Mouse (Mus musculus) urinary bladder, postnatal 36 days (tissue): Measurements from ENCODE around the gene Gm17571.

ENCODE experiments used
- DNase-seq, 2 experiments: peaks; one replicate each; pipeline ENCODE4 v3.0.0; 2022; ENCODE audit warnings: low spot score in 2 of 2, mixed read lengths in 1 of 2

The Gm17571 gene

GRCm38 (mm10) chr9:13446703-13447285 lies at the start of gene Gm17571:
TSS of gene Gm17571 (minus strand) at chr9:13446753.
- DNase-seq, result no peak

GRCm38 (mm10) chr9:13495530-13495929 lies 49.0 kb upstream of the Gm17571 start:
- DNase-seq, result no peak

GRCm38 (mm10) chr9:13493746-13494145 lies 47.2 kb upstream of the Gm17571 start:
- no peak for DNase-seq

- no peak for DNase-seq
These were observed 46.3 kb upstream of the Gm17571 start for GRCm38 (mm10) chr9:13492807-13493206.

GRCm38 (mm10) chr9:13491854-13492620 lies 45.5 kb upstream of the Gm17571 start:
- DNase-seq, result no peak

GRCm38 (mm10) chr9:13491107-13491506 lies 44.6 kb upstream of the Gm17571 start:
- DNase-seq, result no peak

GRCm38 (mm10) chr9:13485914-13486313 lies 39.4 kb upstream of the Gm17571 start:
- no peak for DNase-seq

GRCm38 (mm10) chr9:13484267-13485240 lies 38.0 kb upstream of the Gm17571 start:
- DNase-seq, result no peak

- no peak for DNase-seq
These were observed 36.9 kb upstream of the Gm17571 start for GRCm38 (mm10) chr9:13483199-13484068.

GRCm38 (mm10) chr9:13479275-13479674 lies 32.7 kb upstream of the Gm17571 start:
- no peak for DNase-seq

- DNase-seq, result no peak
These were observed 28.4 kb upstream of the Gm17571 start for GRCm38 (mm10) chr9:13474951-13475350.

- no peak for DNase-seq
These were observed 23.5 kb upstream of the Gm17571 start for GRCm38 (mm10) chr9:13470013-13470412.

GRCm38 (mm10) chr9:13468778-13469177 lies 22.2 kb upstream of the Gm17571 start:
- no peak for DNase-seq

- no peak for DNase-seq
These were observed 21.2 kb upstream of the Gm17571 start for GRCm38 (mm10) chr9:13467745-13468144.

GRCm38 (mm10) chr9:13466816-13467215 lies 20.3 kb upstream of the Gm17571 start:
- no peak for DNase-seq

- no peak for DNase-seq
These were observed 19.8 kb upstream of the Gm17571 start for GRCm38 (mm10) chr9:13466351-13466750.

- no peak for DNase-seq
These were observed 18.9 kb upstream of the Gm17571 start for GRCm38 (mm10) chr9:13465358-13466020.

- DNase-seq, result no peak
These were observed 14.4 kb upstream of the Gm17571 start for GRCm38 (mm10) chr9:13460926-13461325.

GRCm38 (mm10) chr9:13460012-13460411 lies 13.5 kb upstream of the Gm17571 start:
- no peak for DNase-seq

- no peak for DNase-seq
These were observed 12.8 kb upstream of the Gm17571 start for GRCm38 (mm10) chr9:13459371-13459770.

- no peak for DNase-seq
These were observed 11.2 kb upstream of the Gm17571 start for GRCm38 (mm10) chr9:13457774-13458173.
